Mouse (Mus musculus) embryonic stem cell, embryonic (primary cell): ENCODE measurements around the gene Hprt.
"Not testable (repeated sequence)": the region's sequence is repeated elsewhere in the genome, so short reads cannot be mapped to it uniquely, and the experiment has no call there.

Experiments used
- CTCF ChIA-PET, 4 experiments: fragments of 300-600 bp in 2 of 4; fragments of 350-600 bp in 2 of 4; sonication (Branson Sonifier 250); formaldehyde crosslinking; loops; one replicate each; lab custom pipeline; 2022; ENCODE audit warnings: inconsistent platforms in 2 of 4; lab: Charles Lee
- POLR2A ChIA-PET, 4 experiments: fragments of 300-600 bp in 2 of 4; fragments of 350-600 bp in 2 of 4; sonication (Branson Sonifier 250); formaldehyde crosslinking; loops; one replicate each; lab custom pipeline; 2022; ENCODE audit warnings: antibody characterized with exemption in 4 of 4, inconsistent platforms in 1 of 4; lab: Charles Lee

Gene Hprt

DNA sequence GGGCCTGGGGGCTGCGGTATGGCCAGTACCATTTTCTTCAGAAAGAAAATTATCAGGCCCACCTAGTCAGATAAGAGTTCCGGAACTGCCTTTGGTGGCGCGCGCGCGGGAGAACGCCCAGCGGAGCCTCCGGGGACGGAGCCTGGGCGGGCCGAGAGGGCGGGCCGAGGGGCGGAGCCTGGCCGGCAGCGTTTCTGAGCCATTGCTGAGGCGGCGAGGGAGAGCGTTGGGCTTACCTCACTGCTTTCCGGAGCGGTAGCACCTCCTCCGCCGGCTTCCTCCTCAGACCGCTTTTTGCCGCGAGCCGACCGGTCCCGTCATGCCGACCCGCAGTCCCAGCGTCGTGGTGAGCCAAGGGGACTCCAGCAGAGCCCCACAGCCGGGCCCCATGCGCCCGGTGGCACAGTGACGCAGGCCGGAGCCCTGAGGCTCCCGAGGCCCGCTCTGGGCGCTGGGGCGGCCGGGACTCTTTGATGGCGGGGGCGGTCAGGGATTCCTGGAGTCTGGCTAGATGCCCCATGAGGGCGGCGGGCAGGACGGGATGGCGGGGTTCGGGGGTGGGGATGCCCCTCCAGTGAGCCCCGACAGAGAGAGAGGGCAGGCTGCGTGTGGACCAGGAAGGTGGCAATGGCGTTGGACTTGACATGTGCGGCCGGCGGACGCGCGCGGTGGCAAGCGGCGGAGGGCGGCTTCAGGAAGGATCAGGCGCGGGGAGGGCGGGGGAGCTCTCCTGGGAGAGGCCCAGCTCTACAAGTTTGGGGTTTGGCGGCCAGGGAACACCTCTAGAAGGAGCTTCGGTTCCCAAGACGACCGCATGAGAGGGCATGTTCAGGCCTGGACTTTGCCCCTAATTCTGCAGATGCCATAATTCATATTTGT, at the start of gene Hprt:
Gene Hprt, plus strand, starts transcription at position 233 of the 879 bp plus-strand sequence.
- ChIA-PET CTCF (interaction anchor here in 1 of 4 experiments (0.8 kb wide), 1 partner anchor 58 kb away, joined by 8 read pairs; no protein-coding TSS in a partner anchor), POLR2A (interaction anchor here in 3 of 4 experiments (0.7 to 2.0 kb wide), 19 partner anchors 8 to 278 kb away, joined by 3 to 10 read pairs (median 4); no protein-coding TSS in a partner anchor)

DNA sequence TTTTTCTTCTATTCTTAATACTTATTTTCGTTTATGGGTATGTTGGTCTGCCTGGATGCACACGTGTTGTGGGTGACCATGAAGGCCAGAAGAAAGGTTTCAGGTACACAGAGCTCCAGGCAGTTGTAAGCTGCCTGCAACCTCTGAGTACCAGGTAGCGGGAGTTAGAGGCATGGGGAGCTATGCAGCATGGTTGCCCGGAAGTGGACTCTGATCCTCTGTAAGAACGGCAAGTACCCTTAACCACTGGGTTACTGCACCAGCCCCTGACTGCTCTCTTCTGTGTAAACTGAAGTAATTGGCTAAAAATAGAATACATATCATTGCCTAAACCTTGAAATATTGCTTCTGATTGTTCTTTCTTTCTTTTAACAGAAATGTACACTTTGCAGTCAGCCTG, 42.4 kb upstream of the Hprt start:
- ChIA-PET CTCF (no interaction called here), POLR2A (no interaction called here)

DNA sequence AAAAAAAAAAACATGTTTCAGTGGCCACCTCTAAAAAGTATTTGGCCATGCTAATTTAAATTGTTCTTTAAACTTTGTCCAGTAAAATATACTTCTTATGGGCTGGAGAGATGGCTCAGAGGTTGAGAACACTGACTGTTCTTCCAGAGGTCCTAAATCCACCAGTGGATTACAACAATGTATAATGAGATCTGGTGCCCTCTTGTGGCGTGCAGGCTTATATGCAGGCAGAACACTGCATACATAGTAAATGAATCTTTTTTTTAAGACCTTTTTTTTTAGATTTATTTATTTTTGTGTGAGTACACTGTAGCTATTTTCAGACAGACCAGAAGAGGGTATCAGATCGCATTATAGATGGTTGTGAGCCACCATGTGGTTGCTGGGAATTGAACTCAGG, 38.2 kb upstream of the Hprt start:
- POLR2A ChIA-PET, result no interaction called here
- CTCF ChIA-PET, result interaction anchor here in 2 of 4 experiments (0.6 to 0.7 kb wide), 3 partner anchors 10 to 189 kb away, joined by 3 to 5 read pairs (median 4); no protein-coding TSS in a partner anchor

DNA sequence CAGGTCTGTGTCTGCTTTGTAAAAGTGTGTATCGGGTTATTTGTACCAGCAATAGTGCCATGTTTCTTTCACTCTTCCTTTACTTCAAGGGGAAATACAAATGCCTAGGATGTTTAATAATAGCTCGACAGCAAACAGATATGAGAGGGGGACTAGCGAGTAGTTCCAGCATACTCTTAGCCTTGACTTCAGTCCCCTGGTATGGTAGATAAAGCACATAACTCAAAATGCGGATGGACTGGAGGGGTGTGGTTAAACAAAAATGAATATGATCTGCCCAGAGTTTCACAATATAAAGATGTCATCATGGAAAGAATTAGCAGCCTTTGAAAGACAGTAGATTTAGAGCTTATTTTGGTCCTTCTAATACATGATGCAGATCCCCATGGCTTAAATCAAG, 31.0 kb upstream of the Hprt start:
- CTCF ChIA-PET, result interaction anchor here in 1 of 4 experiments (1.2 kb wide), 1 partner anchor 23 kb away, joined by 3 read pairs; no protein-coding TSS in a partner anchor
- POLR2A ChIA-PET, result no interaction called here

GRCm38 (mm10) chrX:52961559-52962110, 26.3 kb upstream of the Hprt start:
- POLR2A ChIA-PET, result interaction anchor here in 3 of 4 experiments (0.7 to 1.4 kb wide), 4 partner anchors 27 to 216 kb away, joined by 3 read pairs; partner anchors contain the start of gene Hprt (in 1 of the 3)
- CTCF ChIA-PET, result interaction anchor here in 1 of 4 experiments (0.6 kb wide), 1 partner anchor 123 kb away, joined by 4 read pairs; no protein-coding TSS in a partner anchor

DNA sequence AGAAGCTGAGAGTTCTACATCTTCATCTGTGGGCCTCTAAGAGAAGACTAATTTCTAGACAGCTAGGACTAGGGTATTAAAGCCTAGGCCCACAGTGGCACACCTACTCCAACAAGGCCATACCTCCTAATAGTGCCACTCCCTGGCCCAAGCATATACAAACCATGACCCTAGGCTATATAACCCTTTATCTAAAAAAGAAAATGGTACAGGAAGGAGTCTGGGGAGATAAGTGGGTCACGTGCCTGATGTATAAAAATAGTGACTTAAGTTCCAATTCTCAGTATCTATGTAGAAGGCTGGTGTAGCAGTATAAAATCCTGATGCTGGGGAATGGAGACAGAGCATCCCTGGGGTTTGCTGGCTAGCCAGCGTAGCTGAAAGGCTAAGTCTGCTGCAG, 22.8 kb upstream of the Hprt start:
- CTCF ChIA-PET, result no interaction called here
- POLR2A ChIA-PET, result interaction anchor here in 1 of 4 experiments (1.5 kb wide), 1 partner anchor 54 kb away, joined by 3 read pairs; no protein-coding TSS in a partner anchor

DNA sequence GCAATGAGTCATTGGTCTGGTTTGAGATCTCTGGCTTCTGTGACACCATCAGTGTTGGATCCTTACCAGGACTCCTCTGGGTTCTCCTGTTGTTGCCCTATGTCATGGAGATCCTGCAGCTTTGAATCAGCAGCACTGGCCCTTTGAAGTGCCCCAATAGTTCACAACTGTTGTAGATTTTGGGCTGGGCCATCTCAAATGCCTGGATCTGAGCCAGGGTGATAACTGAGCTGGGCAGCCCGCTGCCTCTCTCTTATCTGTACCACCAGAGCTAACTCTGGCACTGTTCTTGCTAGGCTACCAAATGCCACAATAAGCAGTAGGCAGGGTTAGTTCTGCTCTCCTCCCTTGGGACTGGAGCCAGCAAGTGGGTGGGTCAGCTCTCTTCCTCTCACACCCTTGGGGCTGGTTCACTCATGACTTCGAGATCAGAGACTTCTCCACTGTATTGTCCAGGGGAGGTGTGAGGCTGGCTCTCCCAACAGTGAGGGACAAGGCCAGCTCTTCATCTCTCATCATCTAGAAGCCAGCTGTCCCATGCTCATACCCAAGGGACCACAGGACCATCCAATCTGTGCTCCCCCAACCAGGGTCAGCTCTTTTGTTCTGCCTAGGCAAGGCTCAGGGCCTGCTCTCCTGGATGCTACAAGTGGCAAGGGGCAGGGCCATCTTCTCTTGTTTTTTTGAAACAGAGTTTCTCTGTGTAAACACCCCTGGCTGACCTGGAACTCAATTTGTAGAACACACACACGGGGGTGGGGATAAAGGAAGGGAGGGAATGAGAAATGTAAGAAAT, 16.5 kb upstream of the Hprt start:
- CTCF ChIA-PET, result no interaction called here
- POLR2A ChIA-PET, result no interaction called here

- ChIA-PET CTCF (no interaction called here), POLR2A (no interaction called here)
These were observed 15.8 kb upstream of the Hprt start for GRCm38 (mm10) chrX:52972129-52972528.

- ChIA-PET POLR2A (no interaction called here), CTCF (interaction anchor here in 1 of 4 experiments (0.7 kb wide), 1 partner anchor 32 kb away, joined by 4 read pairs; no protein-coding TSS in a partner anchor)
These were observed 15.3 kb upstream of the Hprt start for GRCm38 (mm10) chrX:52972680-52973079.

DNA sequence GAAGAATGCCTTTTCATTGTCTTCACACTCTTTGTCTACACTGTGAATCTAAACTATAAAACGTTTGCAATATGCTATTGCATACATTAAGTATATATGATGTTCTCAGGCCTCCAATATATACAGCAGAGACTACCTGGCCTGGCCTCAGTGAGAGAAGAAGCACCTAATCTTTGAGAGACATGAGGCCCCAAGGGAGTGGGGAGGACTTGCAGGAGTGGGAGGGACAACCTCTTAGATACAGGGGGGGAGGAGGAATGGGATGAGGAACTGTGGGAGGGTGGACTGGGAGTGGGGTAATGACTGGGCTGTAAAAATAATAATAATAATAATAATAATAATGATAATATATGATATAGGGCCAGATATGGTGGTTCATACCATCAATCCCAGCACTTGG, 9.4 kb upstream of the Hprt start:
- ChIA-PET POLR2A (no interaction called here), CTCF (no interaction called here)

GRCm38 (mm10) chrX:52981378-52981777, 6.6 kb upstream of the Hprt start:
- ChIA-PET CTCF (no interaction called here), POLR2A (no interaction called here)

GRCm38 (mm10) chrX:52994726-52995125, 6.8 kb downstream of the Hprt start:
- CTCF ChIA-PET, result not testable (repeated sequence)
- POLR2A ChIA-PET, result interaction anchor here in 1 of 4 experiments (1.7 kb wide), 1 partner anchor 11 kb away, joined by 4 read pairs; no protein-coding TSS in a partner anchor

GRCm38 (mm10) chrX:53004887-53005286, 16.9 kb downstream of the Hprt start:
- CTCF ChIA-PET, result interaction anchor here in 3 of 4 experiments (0.6 to 2.0 kb wide), 7 partner anchors 8 to 133 kb away, joined by 3 to 6 read pairs (median 4); no protein-coding TSS in a partner anchor

DNA sequence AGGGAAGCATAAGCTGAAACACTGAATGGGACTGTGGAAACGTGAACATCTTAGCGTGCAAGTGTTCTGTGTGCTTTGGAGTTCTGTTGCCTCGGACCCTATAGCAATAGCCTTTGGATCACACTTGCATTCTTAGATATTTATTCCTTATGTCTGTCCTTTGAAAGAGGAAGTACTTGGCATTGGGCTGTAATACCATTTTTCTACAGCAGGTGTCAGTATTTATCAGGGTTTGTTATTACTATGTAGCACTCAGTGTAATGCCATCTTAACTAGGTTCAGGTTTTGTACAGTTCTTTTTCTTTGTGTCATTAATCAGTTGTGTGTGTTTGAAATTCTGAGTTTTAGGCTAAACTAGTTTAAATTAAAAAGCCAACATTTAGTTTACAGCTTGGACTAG, 18.1 kb downstream of the Hprt start:
- ChIA-PET POLR2A (interaction anchor here in 2 of 4 experiments (1.1 to 2.1 kb wide), 3 partner anchors 12 to 17 kb away, joined by 4 to 6 read pairs (median 5); no protein-coding TSS in a partner anchor), CTCF (interaction anchor here in 3 of 4 experiments (0.5 to 2.0 kb wide), 5 partner anchors 10 to 180 kb away, joined by 3 to 5 read pairs (median 3); no protein-coding TSS in a partner anchor)

More at GRCm38 (mm10) chrX:53004887-53005286, 16.9 kb downstream of the Hprt start:
- POLR2A ChIA-PET, result interaction anchor here in 3 of 4 experiments (0.5 to 2.1 kb wide), 3 partner anchors 11 to 16 kb away, joined by 5 to 8 read pairs (median 6); no protein-coding TSS in a partner anchor

- ChIA-PET POLR2A (interaction anchor here in 1 of 4 experiments (1.3 kb wide), 1 partner anchor 15 kb away, joined by 3 read pairs; no protein-coding TSS in a partner anchor), CTCF (interaction anchor here in 3 of 4 experiments (0.7 to 1.0 kb wide), 4 partner anchors 15 to 56 kb away, joined by 3 read pairs; no protein-coding TSS in a partner anchor)
These were observed 27.6 kb downstream of the Hprt start for GRCm38 (mm10) chrX:53015549-53015948.

GRCm38 (mm10) chrX:53023021-53023420, 35.1 kb downstream of the Hprt start:
- CTCF ChIA-PET, result interaction anchor here in 2 of 4 experiments (0.6 to 1.0 kb wide), 2 partner anchors 18 to 553 kb away, joined by 3 read pairs; no protein-coding TSS in a partner anchor
- POLR2A ChIA-PET, result no interaction called here

GRCm38 (mm10) chrX:53024268-53024667, 36.3 kb downstream of the Hprt start:
- CTCF ChIA-PET, result not testable (repeated sequence)
- POLR2A ChIA-PET, result interaction anchor here in 3 of 4 experiments (0.7 to 1.4 kb wide), 4 partner anchors 15 to 1065 kb away, joined by 3 to 4 read pairs (median 3); partner anchors contain the start of gene Fam122b (in 1 of the 3)
